Mouse (Mus musculus) A20 (cell line): ENCODE measurements at regions not wholly inside any gene's neighbourhood (a gene's known extent, or its start where the extent isn't known, plus 50 kb on each side); places are given as distances from the start of the nearest gene placed in this dataset.
A peak's percentile ranks its signal among the peaks of the same experiment; 100 is the strongest.

Experiments
- DNase-seq: peaks from one replicate; pipeline ENCODE4 v3.0.0-alpha.2; 2011; ENCODE audit warnings: low read depth, low spot score

GRCm38 (mm10) chr7:54458386-54458785 is 376.9 kb upstream of the Luzp2 start:
- DNase-seq = peak; percentile 63

GRCm38 (mm10) chr7:54491254-54491653 is 344.0 kb upstream of the Luzp2 start:
- DNase-seq = no peak

DNA sequence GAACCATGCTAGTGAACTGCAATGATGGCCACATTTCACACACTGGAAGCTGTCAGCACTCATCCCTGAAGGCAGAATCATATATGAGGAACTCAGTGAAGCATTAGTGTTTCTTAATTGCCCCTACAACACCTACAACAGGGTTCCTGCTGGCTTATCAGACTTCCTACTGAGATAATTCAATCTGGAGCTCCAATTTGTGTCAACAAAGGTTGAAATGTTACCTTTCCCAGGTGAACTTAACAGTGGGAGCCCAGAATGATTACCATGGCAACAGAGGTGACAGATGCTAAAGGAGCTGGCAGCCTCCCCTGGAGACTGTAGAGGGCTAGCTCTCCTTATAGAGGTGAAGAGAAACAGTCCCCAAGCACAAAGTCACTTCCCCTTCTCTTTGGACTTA is 330.1 kb upstream of the Luzp2 start:
- no peak for DNase-seq

- DNase-seq = no peak
Observed at GRCm38 (mm10) chr7:54507006-54507405, 328.3 kb upstream of the Luzp2 start.

DNA sequence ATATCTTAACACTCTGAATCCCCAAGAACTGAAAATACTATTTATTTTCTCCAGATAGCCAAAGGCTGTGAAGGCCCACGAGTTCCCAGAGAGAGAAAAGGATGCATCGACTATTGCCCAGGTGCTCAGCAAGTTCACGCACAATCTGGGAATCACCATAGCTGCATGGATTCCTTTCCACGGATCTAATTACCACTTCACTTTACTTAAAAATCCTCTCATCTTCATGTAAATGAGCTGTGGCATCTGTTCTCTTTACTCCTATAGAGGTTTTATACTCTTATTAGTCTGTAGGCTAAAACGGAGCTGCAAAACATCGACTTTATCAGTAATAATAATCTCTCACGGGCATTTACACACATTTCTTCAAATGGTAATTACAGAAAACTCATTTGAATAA is 299.6 kb upstream of the Luzp2 start:
- DNase-seq = no peak

- DNase-seq = no peak
Observed at GRCm38 (mm10) chr7:54557436-54557835, 277.9 kb upstream of the Luzp2 start.

DNA sequence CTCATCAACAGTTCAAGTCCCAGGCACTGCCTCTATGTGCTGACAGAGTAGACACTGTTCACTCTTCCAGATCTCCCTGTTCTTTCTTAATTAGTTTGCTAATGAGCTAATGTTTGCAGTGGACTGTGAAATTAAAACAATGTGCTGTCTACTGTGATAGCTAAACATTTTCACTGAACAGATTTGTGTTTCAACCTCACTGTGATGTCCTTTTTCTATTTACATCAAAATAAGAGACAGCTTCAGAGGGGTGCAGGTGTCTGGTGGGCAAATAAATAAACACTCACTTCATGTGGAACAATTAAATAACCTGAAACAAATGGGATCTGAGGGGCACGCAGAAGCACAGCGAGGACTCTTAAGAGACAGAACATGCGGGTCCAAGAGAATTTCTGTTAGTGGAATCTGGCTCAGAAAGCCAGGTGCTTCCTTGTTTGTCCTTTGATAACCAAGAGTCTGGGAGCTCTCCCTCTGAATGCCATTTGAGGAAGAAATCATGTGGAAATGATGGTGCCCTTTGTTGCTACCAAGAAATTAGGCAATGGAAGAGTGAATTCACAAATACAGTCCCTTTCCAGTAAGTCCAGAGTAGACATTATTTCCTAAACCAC is 269.6 kb upstream of the Luzp2 start:
- no peak for DNase-seq

GRCm38 (mm10) chr7:54599776-54600175 is 235.5 kb upstream of the Luzp2 start:
- DNase-seq = no peak

DNA sequence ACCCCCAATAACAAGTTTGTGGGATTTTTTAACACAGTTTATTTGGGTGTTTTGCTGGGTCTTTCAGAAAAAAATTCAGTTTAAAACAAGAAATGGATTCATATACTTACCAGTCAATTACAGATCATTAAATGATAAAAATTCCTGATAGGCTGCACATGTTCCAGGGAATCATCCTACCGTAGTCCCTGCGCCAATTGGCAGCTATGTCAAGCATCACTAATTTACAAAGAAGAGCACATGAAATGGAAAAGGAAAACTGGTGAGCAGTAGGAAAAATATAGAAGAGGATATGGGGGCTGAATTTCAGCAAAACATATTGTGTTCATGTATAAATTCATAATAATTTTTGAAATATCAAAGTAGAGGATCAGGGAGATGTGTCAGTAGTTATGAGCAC is 212.9 kb upstream of the Luzp2 start:
- no peak for DNase-seq

DNA sequence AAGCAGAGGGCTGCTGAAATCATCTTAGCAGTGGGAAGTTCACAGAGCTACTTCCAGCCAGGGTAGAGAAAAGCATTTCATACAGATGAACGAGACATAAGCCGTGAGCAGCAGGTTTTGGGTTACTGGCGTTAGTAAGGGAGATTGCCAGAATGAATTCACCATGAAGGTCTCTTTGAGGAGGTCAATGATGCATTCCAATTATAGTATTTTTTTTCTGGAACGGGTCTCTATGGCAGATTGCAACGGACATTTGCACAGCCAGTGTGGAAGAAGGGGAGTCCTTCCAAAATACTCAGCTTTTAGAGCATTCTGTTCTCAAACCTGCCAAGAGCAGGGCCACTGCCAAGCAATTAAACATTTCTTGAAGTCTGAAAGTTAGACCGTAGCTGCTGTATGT is 201.4 kb upstream of the Luzp2 start:
- no peak for DNase-seq

GRCm38 (mm10) chr7:54634348-54635035 is 200.8 kb upstream of the Luzp2 start:
- no peak for DNase-seq

DNA sequence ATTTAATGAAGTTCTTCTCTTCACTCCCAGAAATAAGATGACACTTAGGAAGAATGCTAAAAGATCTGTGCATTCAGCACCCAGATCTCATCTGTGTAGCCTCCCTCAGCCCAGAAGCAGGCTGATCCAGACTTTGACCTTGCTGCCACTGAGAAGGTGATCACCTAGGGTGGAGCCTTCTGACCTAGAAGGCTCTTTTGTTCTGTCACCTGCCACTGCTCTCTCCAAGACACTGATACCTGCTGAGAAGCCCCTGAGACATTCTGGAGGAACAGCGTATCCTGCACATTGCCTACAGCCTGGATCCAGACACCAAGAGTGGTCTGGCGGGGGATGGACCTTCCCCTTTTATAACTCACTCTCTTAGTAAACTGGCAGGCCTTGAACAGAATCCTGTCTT is 190.0 kb upstream of the Luzp2 start:
- DNase-seq = no peak

GRCm38 (mm10) chr7:54649025-54649424 is 186.3 kb upstream of the Luzp2 start:
- DNase-seq = no peak
